Mouse (Mus musculus): ENCODE results near the gene Dnhd1. TPM values are rescaled to one million over a fixed set of nuclear protein-coding genes. Genes with fewer than 3 reads are reported as not detected.

Gene Dnhd1
- polyA plus RNA-seq (2012; rRNA removed) (10.9 and 12.1 TPM in 2 replicates), polyA plus RNA-seq (2014; fragmentation: Nextera tagmentation; extraction: Ambion mirVana) (1.4 and 1.8 TPM in 2 replicates)

DNA sequence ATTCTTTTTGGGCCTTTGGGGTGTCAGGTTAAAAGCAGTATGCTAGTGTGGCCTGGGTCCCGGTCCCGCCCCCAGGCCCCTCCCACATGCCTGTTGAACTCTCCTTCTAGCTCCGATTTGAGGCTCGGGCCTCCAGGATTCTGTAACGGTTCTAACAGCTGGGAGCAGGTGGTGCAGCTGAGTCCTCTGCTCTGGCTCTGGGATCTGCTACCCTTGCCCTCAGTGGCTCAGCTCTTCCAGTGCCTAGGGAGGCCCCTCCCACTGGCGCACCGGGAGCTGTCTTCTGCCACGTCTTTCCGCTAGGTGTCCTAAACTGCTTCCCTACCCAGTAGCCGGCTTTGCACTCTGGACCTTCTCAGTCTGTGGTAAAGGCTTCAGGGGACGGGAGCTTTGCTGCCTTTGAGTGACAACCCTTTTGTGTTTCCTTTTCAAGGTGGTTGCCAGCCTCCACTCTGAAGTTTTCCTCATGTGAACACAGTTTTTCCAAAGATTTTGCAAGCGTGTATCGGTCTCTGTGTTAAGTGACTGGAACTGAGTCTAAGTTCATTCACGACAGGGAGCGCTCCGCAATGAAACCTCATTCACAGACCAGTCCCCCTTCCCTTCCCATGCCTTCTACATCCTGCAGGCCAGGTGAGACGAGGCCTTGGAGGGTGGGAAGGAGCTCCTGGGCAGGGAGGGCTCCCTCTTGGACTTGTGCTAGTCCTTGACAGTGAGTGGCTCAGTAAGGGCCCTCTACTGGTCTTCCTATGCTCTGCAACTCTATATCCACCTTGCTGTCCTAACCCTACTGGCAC lies at the start of gene Dnhd1:
Gene Dnhd1, plus strand, starts transcription at position 189 of the 797 bp plus-strand sequence.
- Histone ChIP-seq H3K27ac (replicated peaks; ENCODE audit: low read depth, low read length) (peak within 1 kb of the TSS; percentile 62), H3K27me3 (ENCODE audit: control insufficient read depth, insufficient read depth, low read length) (no peaks in the 10 kb centered on the region), H3K36me3 (ENCODE audit: control insufficient read depth, insufficient read depth, low read length) (0 out of 2 replicates have a peak, but pooled peaks cover 3% of the 10 kb centered on the region), H3K4me1 (ENCODE audit: control insufficient read depth, insufficient read depth, low read length) (no peaks in the 10 kb centered on the region), H3K9ac (ENCODE audit: low read depth, low read length, severe bottlenecking) (peak within 1 kb of the TSS; percentile 21; the same call in 1 of the 2 replicates), H3K4me3 (replicated peaks; ENCODE audit: low read length) (peak within 1 kb of the TSS; percentile 41), H3K9me3 (ENCODE audit: control insufficient read depth, low read length) (no peaks in the 10 kb centered on the region), H3K4me2 (replicated peaks; ENCODE audit: low read depth, low read length, severe bottlenecking) (peak within 1 kb of the TSS; percentile 65)
- peak; percentile 91 for ATAC-seq (ENCODE audit: low FRiP score, low read depth)
- 2% methylated on average over 17 of the region's 17 CpGs for WGBS
- DNase-seq (ENCODE audit: low spot score), result peak; percentile 81
- no peak for TF ChIP-seq POLR2A (IDR thresholded peaks at IDR 0.05; ENCODE audit: borderline replicate concordance, extremely low read depth, insufficient read depth, insufficient read length)

DNA sequence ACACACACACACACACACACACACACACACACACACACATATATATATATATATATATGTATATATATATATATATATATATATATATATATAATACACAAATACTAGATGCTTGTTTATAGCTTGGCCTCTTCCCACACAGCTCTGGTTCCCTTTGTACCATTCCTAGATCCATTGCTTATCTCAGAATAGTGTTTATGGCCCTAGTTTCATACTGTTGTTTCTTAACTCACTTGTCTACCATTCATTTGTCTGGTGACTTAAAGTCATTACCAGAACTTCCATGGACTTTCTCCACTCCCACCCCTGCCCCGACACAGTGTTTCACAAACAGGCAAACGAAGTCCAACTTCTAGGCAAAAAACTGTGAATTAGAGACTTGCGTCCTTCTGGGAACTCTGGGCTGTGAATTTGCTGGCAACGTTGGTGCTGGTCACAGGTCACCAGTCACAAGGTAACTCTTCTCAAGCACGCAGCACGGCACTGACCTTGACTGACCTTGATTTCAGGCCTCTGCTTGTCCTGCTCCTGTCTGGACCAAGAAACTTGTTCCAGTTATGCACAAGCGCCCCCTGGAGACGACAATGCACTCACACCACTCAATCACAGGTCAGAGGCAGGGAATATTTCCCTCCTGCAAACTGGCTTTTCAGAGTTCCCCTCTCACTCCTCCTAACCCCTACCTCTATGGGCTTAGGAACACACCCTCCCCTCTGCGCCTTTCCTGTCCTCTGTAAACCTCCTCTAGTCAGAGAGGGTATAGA lies 47.6 kb upstream of the Dnhd1 start:
- DNase-seq (ENCODE audit: low spot score) (peak; percentile 17), ATAC-seq (ENCODE audit: low FRiP score, low read depth) (peak; percentile 41; the same call in 1 of the 2 replicates)
- Histone ChIP-seq H3K27ac (replicated peaks; ENCODE audit: low read depth, low read length) (no peak overlapping the region), H3K9ac (ENCODE audit: low read depth, low read length, severe bottlenecking) (no peak overlapping the region), H3K36me3 (ENCODE audit: control insufficient read depth, insufficient read depth, low read length) (no peaks in the 10 kb centered on the region), H3K4me2 (replicated peaks; ENCODE audit: low read depth, low read length, severe bottlenecking) (no peak overlapping the region), H3K4me1 (ENCODE audit: control insufficient read depth, insufficient read depth, low read length) (no peaks in the 10 kb centered on the region), H3K9me3 (ENCODE audit: control insufficient read depth, low read length) (peaks cover 5% of the 10 kb centered on the region; the same call in 1 of the 2 replicates), H3K4me3 (replicated peaks; ENCODE audit: low read length) (no peak overlapping the region), H3K27me3 (ENCODE audit: control insufficient read depth, insufficient read depth, low read length) (no peaks in the 10 kb centered on the region)
- no peak for TF ChIP-seq POLR2A (IDR thresholded peaks at IDR 0.05; ENCODE audit: borderline replicate concordance, extremely low read depth, insufficient read depth, insufficient read length)
- 28% methylated on average over 9 of the region's 9 CpGs for WGBS

DNA sequence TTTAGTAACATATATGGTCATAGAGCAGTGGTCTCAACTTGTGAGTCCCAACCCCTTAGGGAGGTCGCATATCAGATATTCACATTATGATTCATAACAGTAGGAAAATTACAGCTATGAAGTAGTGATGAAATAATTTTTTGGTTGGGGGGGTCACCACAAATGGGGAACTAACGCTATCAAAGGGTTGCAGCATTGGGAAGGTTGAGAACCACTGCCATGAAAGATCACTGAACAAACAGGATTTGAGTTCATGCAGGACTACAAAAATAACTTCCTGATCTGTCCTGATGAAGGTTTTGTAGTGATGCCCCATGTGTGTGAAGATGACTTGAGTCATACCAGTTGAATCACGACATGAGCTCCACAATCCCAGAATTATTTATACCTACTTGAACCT lies 42.2 kb upstream of the Dnhd1 start:
- Histone ChIP-seq H3K4me1 (ENCODE audit: control insufficient read depth, insufficient read depth, low read length) (no peaks in the 10 kb centered on the region), H3K4me2 (replicated peaks; ENCODE audit: low read depth, low read length, severe bottlenecking) (no peak overlapping the region), H3K27me3 (ENCODE audit: control insufficient read depth, insufficient read depth, low read length) (no peaks in the 10 kb centered on the region), H3K4me3 (replicated peaks; ENCODE audit: low read length) (no peak overlapping the region), H3K9me3 (ENCODE audit: control insufficient read depth, low read length) (peaks cover 5% of the 10 kb centered on the region; the same call in 1 of the 2 replicates), H3K36me3 (ENCODE audit: control insufficient read depth, insufficient read depth, low read length) (peaks cover 40% of the 10 kb centered on the region), H3K27ac (replicated peaks; ENCODE audit: low read depth, low read length) (no peak overlapping the region), H3K9ac (ENCODE audit: low read depth, low read length, severe bottlenecking) (no peak overlapping the region)
- WGBS, result 82% methylated on average over 3 of the region's 3 CpGs
- no peak for DNase-seq (ENCODE audit: low spot score)
- ATAC-seq (ENCODE audit: low FRiP score, low read depth), result no peak
- TF ChIP-seq POLR2A (IDR thresholded peaks at IDR 0.05; ENCODE audit: borderline replicate concordance, extremely low read depth, insufficient read depth, insufficient read length), result no peak

DNA sequence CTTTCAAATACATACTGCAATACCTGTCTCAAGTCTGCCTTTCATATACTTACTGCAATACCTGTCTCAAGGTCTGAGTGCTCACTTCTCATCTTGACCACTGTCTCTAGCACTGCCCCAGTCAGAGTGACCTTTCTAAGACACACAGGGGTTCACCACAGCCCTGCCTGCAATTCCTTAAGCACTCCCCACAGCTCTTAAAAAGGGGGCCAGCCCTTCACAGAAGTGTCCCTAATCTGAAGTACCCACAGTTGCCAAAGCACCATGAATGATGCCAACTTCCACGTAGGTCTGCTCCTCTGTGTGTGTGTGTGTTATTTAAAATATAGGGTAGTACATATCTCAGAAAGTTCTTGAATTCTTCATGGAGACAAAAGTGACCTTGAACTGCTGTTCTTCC lies 38.9 kb upstream of the Dnhd1 start:
- WGBS, result 95% methylated on average over 1 of the region's 1 CpGs
- Histone ChIP-seq H3K4me2 (replicated peaks; ENCODE audit: low read depth, low read length, severe bottlenecking) (no peak overlapping the region), H3K9ac (ENCODE audit: low read depth, low read length, severe bottlenecking) (no peak overlapping the region), H3K36me3 (ENCODE audit: control insufficient read depth, insufficient read depth, low read length) (peaks cover 69% of the 10 kb centered on the region), H3K27me3 (ENCODE audit: control insufficient read depth, insufficient read depth, low read length) (no peaks in the 10 kb centered on the region), H3K27ac (replicated peaks; ENCODE audit: low read depth, low read length) (no peak overlapping the region), H3K4me1 (ENCODE audit: control insufficient read depth, insufficient read depth, low read length) (no peaks in the 10 kb centered on the region), H3K9me3 (ENCODE audit: control insufficient read depth, low read length) (no peaks in the 10 kb centered on the region), H3K4me3 (replicated peaks; ENCODE audit: low read length) (no peak overlapping the region)
- TF ChIP-seq POLR2A (IDR thresholded peaks at IDR 0.05; ENCODE audit: borderline replicate concordance, extremely low read depth, insufficient read depth, insufficient read length), result no peak
- DNase-seq (ENCODE audit: low spot score) (no peak), ATAC-seq (ENCODE audit: low FRiP score, low read depth) (no peak)

DNA sequence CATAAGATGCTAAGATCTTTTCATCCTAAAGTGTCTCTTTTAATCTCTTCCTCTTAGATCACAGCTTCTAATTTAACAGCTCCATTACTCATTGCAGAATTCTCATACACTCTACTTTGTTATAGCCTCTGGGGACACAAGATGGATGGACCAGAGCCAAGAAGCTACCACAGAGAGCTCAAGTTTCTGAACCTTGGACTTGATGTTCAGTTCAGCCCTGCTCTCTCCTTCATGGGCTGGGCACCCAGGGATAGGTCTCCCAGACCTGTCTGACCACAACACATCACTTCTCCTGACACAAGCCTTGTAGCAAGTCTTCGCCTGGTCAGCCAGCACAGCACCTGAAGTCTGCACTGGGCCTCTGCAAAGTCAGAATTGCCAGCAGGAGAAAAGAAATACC lies 36.2 kb upstream of the Dnhd1 start:
- Histone ChIP-seq H3K4me3 (replicated peaks; ENCODE audit: low read length) (no peak overlapping the region), H3K9me3 (ENCODE audit: control insufficient read depth, low read length) (no peaks in the 10 kb centered on the region), H3K27ac (replicated peaks; ENCODE audit: low read depth, low read length) (no peak overlapping the region), H3K36me3 (ENCODE audit: control insufficient read depth, insufficient read depth, low read length) (peaks cover 96% of the 10 kb centered on the region), H3K4me1 (ENCODE audit: control insufficient read depth, insufficient read depth, low read length) (no peaks in the 10 kb centered on the region), H3K27me3 (ENCODE audit: control insufficient read depth, insufficient read depth, low read length) (no peaks in the 10 kb centered on the region), H3K9ac (ENCODE audit: low read depth, low read length, severe bottlenecking) (no peak overlapping the region), H3K4me2 (replicated peaks; ENCODE audit: low read depth, low read length, severe bottlenecking) (no peak overlapping the region)
- DNase-seq (ENCODE audit: low spot score) (no peak), ATAC-seq (ENCODE audit: low FRiP score, low read depth) (no peak)
- WGBS, result 84% methylated on average over 1 of the region's 1 CpGs
- TF ChIP-seq POLR2A (IDR thresholded peaks at IDR 0.05; ENCODE audit: borderline replicate concordance, extremely low read depth, insufficient read depth, insufficient read length), result no peak

All from limb, embryonic 14.5 days (tissue).